Comparison of ENCODE assay signal across 12 mouse cellular contexts in the genomic region with DNA sequence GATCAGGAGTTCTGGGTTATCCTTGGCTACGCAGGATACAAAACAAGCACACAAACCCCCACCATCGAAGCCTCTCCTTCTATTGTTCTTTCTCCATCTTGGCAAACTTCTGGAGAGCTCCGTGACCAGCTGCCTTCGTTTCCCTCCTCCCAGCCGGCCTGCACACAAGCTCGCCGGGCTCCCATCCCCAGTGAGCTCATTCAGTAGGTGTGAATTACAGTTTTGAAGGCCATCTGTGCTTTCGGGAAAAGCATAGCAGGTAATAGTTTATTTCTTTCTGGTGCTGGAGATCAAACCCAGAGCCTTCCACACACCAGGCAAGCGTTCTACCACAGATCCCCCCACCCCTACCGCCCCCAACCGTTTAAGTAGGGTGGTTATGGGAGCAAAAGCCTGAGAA.
DNase-seq lines count a peak whose midpoint lies in the region.
"Had no signal": no experiment of that assay in that cellular context is flagged by ENCODE, and none has a peak within 500 bp of the region (broad histone marks: within the 10 kb centered on the region; RNA-seq: fewer than 3 reads in every experiment).

No protein-coding gene starts in this region.

- intact Hi-C loops in left cerebral cortex, postnatal 14 days (cut with DNase I) = no loop called here

- H3K4me1 ChIP-seq in brown adipose tissue, adult 24 weeks (ENCODE audit: control insufficient read depth, insufficient read depth, insufficient read length, low read length) = no peaks in the 10 kb centered on the region
- H3K4me1 ChIP-seq: lung, embryonic 15.5 days had no signal

- H3K4me3 ChIP-seq in brown adipose tissue, adult 24 weeks (ENCODE audit: insufficient read depth, low read depth, low read length) = no peak overlapping the region
- H3K4me3 ChIP-seq: heart, embryonic 12.5 days; lung, embryonic 15.5 days had no signal

- DNase-seq in frontal cortex, postnatal 36 days (ENCODE audit: low spot score in 2 of 2) = peak; percentile 17 to 39
- DNase-seq in frontal cortex, postnatal 14 days (ENCODE audit: low spot score in 2 of 2) = no peak
- peak; percentile 27 to 45 for DNase-seq in left cerebral cortex, postnatal 14 days (ENCODE audit: low spot score in 2 of 2)
- DNase-seq in right cerebral cortex, adult 2 months (ENCODE audit: low spot score in 2 of 2) = peak; percentile 44 to 50
- no peak for DNase-seq in adrenal gland, postnatal 10 days
- DNase-seq in testis, postnatal 10 days (ENCODE audit: low spot score) = no peak
- DNase-seq: kidney, adult 9 months; midbrain, embryonic 14.5 days; thymus, postnatal 14 days had no signal

- peak overlapping the region; percentile 69 for H3K27ac ChIP-seq in brown adipose tissue, adult 24 weeks (replicated peaks; ENCODE audit: low read depth, low read length)
- H3K27ac ChIP-seq: lung, embryonic 15.5 days had no signal

Comparison
In these comparisons a context has a peak if more than half of its experiments do, and no peak if none do; other contexts are left out.
1. DNase-seq: peak in frontal cortex, postnatal 36 days (2 of 2), left cerebral cortex, postnatal 14 days (2 of 2) and right cerebral cortex, adult 2 months (2 of 2); none in frontal cortex, postnatal 14 days (0 of 2), adrenal gland, postnatal 10 days (single experiment) and testis, postnatal 10 days (single experiment).